Mouse (Mus musculus): ENCODE data around the gene Mkrn1.
"Not testable (repeated sequence)": the region's sequence is repeated elsewhere in the genome, so short reads cannot be mapped to it uniquely, and the experiment has no call there.

DNA sequence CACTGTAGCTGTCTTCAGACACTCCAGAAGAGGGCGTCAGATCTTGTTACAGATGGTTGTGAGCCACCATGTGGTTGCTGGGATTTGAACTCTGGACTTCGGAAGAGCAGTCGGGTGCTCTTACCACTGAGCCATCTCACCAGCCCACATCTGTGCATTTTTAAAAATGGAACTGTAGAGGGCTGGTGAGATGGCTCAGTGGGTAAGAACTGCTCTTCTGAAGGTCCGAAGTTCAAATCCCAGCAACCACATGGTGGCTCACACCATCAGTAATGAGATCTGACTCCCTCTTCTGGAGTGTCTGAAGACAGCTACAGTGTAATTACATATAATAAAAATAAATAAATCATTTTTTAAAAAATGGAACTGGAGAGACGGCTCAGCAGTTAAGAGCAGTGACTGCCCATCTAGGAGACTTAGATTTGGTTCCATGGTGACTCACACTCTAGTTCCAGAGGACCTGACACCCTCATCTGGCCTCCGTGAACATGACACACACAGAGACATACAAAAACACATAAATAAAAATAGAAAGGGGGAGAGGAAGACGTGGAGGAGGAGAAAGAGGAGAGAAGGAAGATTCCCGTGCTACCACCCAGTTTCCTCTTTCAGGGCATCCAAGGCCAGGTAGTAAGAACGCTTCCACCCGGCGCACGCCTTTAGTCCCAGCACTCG lies 42.0 kb downstream of the Mkrn1 start:
- TF ChIP-seq CTCF, EP300 (IDR thresholded peaks at IDR 0.05; ENCODE audit: low read depth): not testable (repeated sequence)
